Mouse (Mus musculus): ENCODE data around the gene Mapk9. TPM values are rescaled to one million over a fixed set of nuclear protein-coding genes. Genes with fewer than 3 reads are reported as not detected.

The Mapk9 gene
- polyA plus RNA-seq, 1 experiment from 2014 or later, result 51.8 TPM

- DNase-seq (ENCODE audit: low spot score), result no peak
- Histone ChIP-seq H3K27ac (ENCODE audit: low read depth, low read length) (no peak overlapping the region), H3K9me3 (ENCODE audit: control insufficient read depth, low read length) (no peaks in the 10 kb centered on the region), H3K4me3 (ENCODE audit: low read depth, low read length) (no peak overlapping the region), H3K9ac (ENCODE audit: low read length) (no peak overlapping the region), H3K4me2 (ENCODE audit: low read depth) (no peak overlapping the region), H3K36me3 (ENCODE audit: control insufficient read depth, insufficient read depth, low read length) (peaks cover 2% of the 10 kb centered on the region; the same call in 1 of the 2 replicates), H3K4me1 (ENCODE audit: control insufficient read depth, insufficient read depth, low read length) (no peaks in the 10 kb centered on the region), H3K27me3 (ENCODE audit: control insufficient read depth, insufficient read depth, low read length) (no peaks in the 10 kb centered on the region)
- 95% methylated on average over 5 of the region's 5 CpGs for WGBS
- ATAC-seq (ENCODE audit: insufficient read depth, low FRiP score, low TSS enrichment), result no peak
These were observed 13.6 kb upstream of the Mapk9 start for GRCm38 (mm10) chr11:49832962-49833361.

GRCm38 (mm10) chr11:49834248-49834647 is 12.3 kb upstream of the Mapk9 start:
- WGBS, result 91% methylated on average over 6 of the region's 6 CpGs
- Histone ChIP-seq H3K36me3 (ENCODE audit: control insufficient read depth, insufficient read depth, low read length) (peaks cover 2% of the 10 kb centered on the region; the same call in 1 of the 2 replicates), H3K4me3 (ENCODE audit: low read depth, low read length) (no peak overlapping the region), H3K9me3 (ENCODE audit: control insufficient read depth, low read length) (no peaks in the 10 kb centered on the region), H3K4me1 (ENCODE audit: control insufficient read depth, insufficient read depth, low read length) (no peaks in the 10 kb centered on the region), H3K9ac (ENCODE audit: low read length) (no peak overlapping the region), H3K27me3 (ENCODE audit: control insufficient read depth, insufficient read depth, low read length) (no peaks in the 10 kb centered on the region), H3K27ac (ENCODE audit: low read depth, low read length) (no peak overlapping the region), H3K4me2 (ENCODE audit: low read depth) (no peak overlapping the region)
- no peak for DNase-seq (ENCODE audit: low spot score)
- no peak for ATAC-seq (ENCODE audit: insufficient read depth, low FRiP score, low TSS enrichment)

- WGBS, result 94% methylated on average over 11 of the region's 11 CpGs
- no peak overlapping the region for H3K4me2 ChIP-seq (ENCODE audit: low read depth)
- ATAC-seq (ENCODE audit: insufficient read depth, low FRiP score, low TSS enrichment), result no peak
These were observed 11.1 kb upstream of the Mapk9 start for GRCm38 (mm10) chr11:49835257-49835956.

GRCm38 (mm10) chr11:49837717-49838407 is 8.7 kb upstream of the Mapk9 start:
- Histone ChIP-seq H3K27ac (ENCODE audit: low read depth, low read length) (no peak overlapping the region), H3K9me3 (ENCODE audit: control insufficient read depth, low read length) (no peaks in the 10 kb centered on the region), H3K4me1 (ENCODE audit: control insufficient read depth, insufficient read depth, low read length) (no peaks in the 10 kb centered on the region), H3K27me3 (ENCODE audit: control insufficient read depth, insufficient read depth, low read length) (no peaks in the 10 kb centered on the region), H3K4me2 (ENCODE audit: low read depth) (no peak overlapping the region), H3K4me3 (ENCODE audit: low read depth, low read length) (no peak overlapping the region), H3K36me3 (ENCODE audit: control insufficient read depth, insufficient read depth, low read length) (peaks cover 2% of the 10 kb centered on the region; the same call in 1 of the 2 replicates), H3K9ac (ENCODE audit: low read length) (no peak overlapping the region)
- ATAC-seq (ENCODE audit: insufficient read depth, low FRiP score, low TSS enrichment), result no peak
- WGBS, result 67% methylated on average over 13 of the region's 13 CpGs
- DNase-seq (ENCODE audit: low spot score), result no peak

More at GRCm38 (mm10) chr11:49835257-49835956, 11.1 kb upstream of the Mapk9 start:
- H3K9me3 ChIP-seq (ENCODE audit: control insufficient read depth, low read length), result no peaks in the 10 kb centered on the region
- H3K4me1 ChIP-seq (ENCODE audit: control insufficient read depth, insufficient read depth, low read length), result no peaks in the 10 kb centered on the region
- no peak overlapping the region for H3K4me3 ChIP-seq (ENCODE audit: low read depth, low read length)
- H3K27ac ChIP-seq (ENCODE audit: low read depth, low read length), result no peak overlapping the region
- H3K36me3 ChIP-seq (ENCODE audit: control insufficient read depth, insufficient read depth, low read length), result peaks cover 2% of the 10 kb centered on the region; the same call in 1 of the 2 replicates
- no peak for DNase-seq (ENCODE audit: low spot score)
- H3K27me3 ChIP-seq (ENCODE audit: control insufficient read depth, insufficient read depth, low read length), result no peaks in the 10 kb centered on the region
- H3K9ac ChIP-seq (ENCODE audit: low read length), result no peak overlapping the region

- WGBS, result 86% methylated on average over 1 of the region's 1 CpGs
- no peak overlapping the region for H3K4me2 ChIP-seq (ENCODE audit: low read depth)
- H3K4me1 ChIP-seq (ENCODE audit: control insufficient read depth, insufficient read depth, low read length), result no peaks in the 10 kb centered on the region
- H3K4me3 ChIP-seq (ENCODE audit: low read depth, low read length), result no peak overlapping the region
- H3K9me3 ChIP-seq (ENCODE audit: control insufficient read depth, low read length), result no peaks in the 10 kb centered on the region
- no peaks in the 10 kb centered on the region for H3K36me3 ChIP-seq (ENCODE audit: control insufficient read depth, insufficient read depth, low read length)
- H3K27ac ChIP-seq (ENCODE audit: low read depth, low read length), result no peak overlapping the region
- no peak for ATAC-seq (ENCODE audit: insufficient read depth, low FRiP score, low TSS enrichment)
- no peak overlapping the region for H3K9ac ChIP-seq (ENCODE audit: low read length)
- H3K27me3 ChIP-seq (ENCODE audit: control insufficient read depth, insufficient read depth, low read length), result no peaks in the 10 kb centered on the region
- no peak for DNase-seq (ENCODE audit: low spot score)
These were observed 5.9 kb upstream of the Mapk9 start for GRCm38 (mm10) chr11:49840666-49841065.

- Histone ChIP-seq H3K4me1 (ENCODE audit: control insufficient read depth, insufficient read depth, low read length) (no peaks in the 10 kb centered on the region), H3K4me2 (ENCODE audit: low read depth) (no peak overlapping the region), H3K27ac (ENCODE audit: low read depth, low read length) (no peak overlapping the region), H3K9ac (ENCODE audit: low read length) (no peak overlapping the region), H3K27me3 (ENCODE audit: control insufficient read depth, insufficient read depth, low read length) (no peaks in the 10 kb centered on the region), H3K9me3 (ENCODE audit: control insufficient read depth, low read length) (no peaks in the 10 kb centered on the region), H3K4me3 (ENCODE audit: low read depth, low read length) (no peak overlapping the region), H3K36me3 (ENCODE audit: control insufficient read depth, insufficient read depth, low read length) (no peaks in the 10 kb centered on the region)
- WGBS, result 75% methylated on average over 1 of the region's 1 CpGs
- ATAC-seq (ENCODE audit: insufficient read depth, low FRiP score, low TSS enrichment), result no peak
- DNase-seq (ENCODE audit: low spot score), result no peak
These were observed 4.7 kb upstream of the Mapk9 start for GRCm38 (mm10) chr11:49841886-49842285.

- 70% methylated on average over 3 of the region's 3 CpGs for WGBS
These were observed 3.8 kb upstream of the Mapk9 start for GRCm38 (mm10) chr11:49842718-49843117.

GRCm38 (mm10) chr11:49844311-49844710 is 2.2 kb upstream of the Mapk9 start:
- WGBS, result 87% methylated on average over 10 of the region's 10 CpGs
- H3K4me1 ChIP-seq (ENCODE audit: control insufficient read depth, insufficient read depth, low read length), result peaks cover 13% of the 10 kb centered on the region
- H3K4me2 ChIP-seq (ENCODE audit: low read depth), result no peak overlapping the region
- H3K4me3 ChIP-seq (ENCODE audit: low read depth, low read length), result no peak overlapping the region
- no peak overlapping the region for H3K27ac ChIP-seq (ENCODE audit: low read depth, low read length)
- H3K36me3 ChIP-seq (ENCODE audit: control insufficient read depth, insufficient read depth, low read length), result no peaks in the 10 kb centered on the region
- no peaks in the 10 kb centered on the region for H3K9me3 ChIP-seq (ENCODE audit: control insufficient read depth, low read length)
- no peak overlapping the region for H3K9ac ChIP-seq (ENCODE audit: low read length)
- ATAC-seq (ENCODE audit: insufficient read depth, low FRiP score, low TSS enrichment), result no peak
- DNase-seq (ENCODE audit: low spot score), result no peak
- H3K27me3 ChIP-seq (ENCODE audit: control insufficient read depth, insufficient read depth, low read length), result no peaks in the 10 kb centered on the region

More at GRCm38 (mm10) chr11:49842718-49843117, 3.8 kb upstream of the Mapk9 start:
- Histone ChIP-seq H3K4me3 (ENCODE audit: low read depth, low read length) (no peak overlapping the region), H3K9ac (ENCODE audit: low read length) (no peak overlapping the region), H3K27me3 (ENCODE audit: control insufficient read depth, insufficient read depth, low read length) (no peaks in the 10 kb centered on the region), H3K36me3 (ENCODE audit: control insufficient read depth, insufficient read depth, low read length) (no peaks in the 10 kb centered on the region), H3K9me3 (ENCODE audit: control insufficient read depth, low read length) (no peaks in the 10 kb centered on the region), H3K4me1 (ENCODE audit: control insufficient read depth, insufficient read depth, low read length) (peaks cover 5% of the 10 kb centered on the region), H3K27ac (ENCODE audit: low read depth, low read length) (no peak overlapping the region), H3K4me2 (ENCODE audit: low read depth) (no peak overlapping the region)
- DNase-seq (ENCODE audit: low spot score) (no peak), ATAC-seq (ENCODE audit: insufficient read depth, low FRiP score, low TSS enrichment) (no peak)

- peak; percentile 53 for DNase-seq (ENCODE audit: low spot score)
- Histone ChIP-seq H3K4me3 (ENCODE audit: low read depth, low read length) (no peak overlapping the region), H3K4me2 (ENCODE audit: low read depth) (no peak overlapping the region), H3K36me3 (ENCODE audit: control insufficient read depth, insufficient read depth, low read length) (no peaks in the 10 kb centered on the region), H3K9ac (ENCODE audit: low read length) (no peak overlapping the region), H3K27ac (ENCODE audit: low read depth, low read length) (no peak overlapping the region), H3K4me1 (ENCODE audit: control insufficient read depth, insufficient read depth, low read length) (peaks cover 13% of the 10 kb centered on the region), H3K9me3 (ENCODE audit: control insufficient read depth, low read length) (no peaks in the 10 kb centered on the region), H3K27me3 (ENCODE audit: control insufficient read depth, insufficient read depth, low read length) (no peaks in the 10 kb centered on the region)
- 65% methylated on average over 3 of the region's 3 CpGs for WGBS
- no peak for ATAC-seq (ENCODE audit: insufficient read depth, low FRiP score, low TSS enrichment)
These were observed 1.6 kb upstream of the Mapk9 start for GRCm38 (mm10) chr11:49844969-49845368.

Measured in neural tube, embryonic 11.5 days (tissue).